Mouse (Mus musculus) CH12F3 (cell line): Measurements from ENCODE around the gene Tada2a.

Experiments used
- in situ Hi-C: fragments of 300-500 bp; cut with MboI; formaldehyde crosslinking; loops from 2 replicates; pipeline ENCODE4 v1.14.3; 2020; ENCODE audit warnings: low sequenced_read_pairs

Gene Tada2a

DNA sequence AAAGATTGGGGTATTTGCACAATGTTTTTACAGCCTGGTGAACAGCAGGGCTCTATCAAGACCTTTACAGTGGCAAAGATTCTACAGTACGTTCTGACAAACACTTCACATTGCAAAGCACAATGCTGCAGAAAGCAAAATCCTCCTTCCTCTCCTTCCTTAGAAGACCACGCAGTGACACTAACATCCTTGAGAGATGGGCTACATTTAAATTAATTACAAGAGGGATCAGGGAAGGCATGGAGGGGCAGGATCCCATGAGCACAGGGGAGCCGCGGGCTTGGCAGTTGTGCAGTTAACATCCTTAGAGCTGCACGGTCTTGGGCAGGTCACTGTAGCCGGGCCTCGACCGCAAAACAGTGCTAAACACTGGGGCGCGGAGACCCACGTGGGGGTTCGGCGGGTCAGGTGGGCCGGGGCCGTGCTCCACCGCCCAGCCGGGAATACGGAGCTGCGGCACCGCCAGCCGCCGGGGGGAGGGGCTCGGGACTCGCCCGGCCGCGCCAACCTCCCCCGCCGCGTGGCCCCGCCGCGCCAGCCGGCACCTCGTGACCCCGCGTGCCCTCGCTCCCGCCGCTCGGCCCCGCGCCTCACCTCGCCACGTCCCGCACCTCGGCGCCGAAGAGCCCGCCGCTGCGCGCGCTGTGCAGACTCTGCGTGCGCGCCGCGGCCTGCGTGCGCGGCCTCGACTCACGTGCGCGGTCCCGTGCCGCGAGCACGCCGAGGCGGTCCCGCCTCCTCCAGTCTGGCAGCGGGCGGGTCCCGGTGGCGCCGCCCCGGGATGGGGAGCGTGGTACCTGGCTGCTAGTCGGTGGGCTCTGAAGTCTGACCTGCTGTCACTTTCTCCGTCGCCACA lies at the start of gene Tada2a, which contains the start of gene Acaca:
TSS of gene Tada2a (minus strand) at position 658 of the 856 bp plus-strand sequence.
TSS of gene Acaca (plus strand) at position 730 of the 856 bp plus-strand sequence.
- in situ Hi-C loops = no loop called here

DNA sequence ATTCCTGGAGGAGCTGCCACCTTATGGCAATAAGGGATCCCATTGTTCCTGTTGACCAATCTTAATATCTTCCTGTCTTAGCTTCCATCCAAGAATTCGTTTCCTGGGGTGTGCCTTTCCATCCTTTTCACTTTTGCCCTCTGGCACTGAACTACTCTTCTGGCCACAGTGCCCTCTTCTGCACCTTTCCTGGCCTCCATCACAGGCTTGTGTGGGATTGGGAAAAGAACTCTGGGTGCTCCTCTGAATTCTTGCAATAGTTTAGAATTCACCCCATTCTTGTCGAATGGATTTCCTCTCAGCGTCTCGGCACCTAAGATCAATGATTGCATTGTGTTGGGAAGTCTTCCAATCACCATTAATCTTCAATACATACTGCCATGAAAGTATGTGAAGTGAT lies 49.2 kb upstream of the Tada2a start:
- in situ Hi-C loops = no loop called here

GRCm38 (mm10) chr11:84172539-84173435 lies 43.4 kb upstream of the Tada2a start:
- in situ Hi-C loops = no loop called here

DNA sequence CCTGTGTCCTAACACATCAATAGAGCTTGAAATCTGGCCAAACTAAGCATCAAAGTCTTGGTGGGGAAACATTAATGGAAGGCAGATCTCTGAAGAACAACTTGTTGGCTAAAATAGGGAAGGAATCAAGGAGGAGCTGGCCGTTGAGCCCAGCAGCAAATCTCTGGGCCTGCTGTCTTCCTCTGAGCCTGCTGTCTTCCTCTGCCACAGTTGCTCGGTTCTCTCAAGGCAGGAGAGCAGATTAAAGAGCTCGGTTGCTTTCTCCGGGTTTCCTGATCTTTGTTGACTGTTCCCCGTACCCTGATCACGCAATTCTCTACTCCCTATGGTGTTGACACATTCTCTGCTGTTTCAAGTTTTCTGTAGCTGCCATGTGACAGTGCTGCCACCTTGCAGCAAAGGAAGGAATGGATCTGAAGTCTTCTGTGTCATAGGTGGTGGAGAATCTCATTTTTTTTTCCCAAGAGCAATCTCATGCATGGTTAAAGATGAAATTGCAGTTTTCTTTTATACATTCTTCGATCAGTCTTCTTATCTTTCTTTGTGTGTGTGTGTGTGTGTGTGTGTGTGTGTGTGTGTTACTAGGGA lies 39.4 kb upstream of the Tada2a start:
- in situ Hi-C loops = no loop called here

GRCm38 (mm10) chr11:84167046-84167526 lies 37.7 kb upstream of the Tada2a start, which contains the start of gene Gm11437:
Gene Gm11437 (minus strand): TSS chr11:84167476.
- in situ Hi-C loops = no loop called here

- in situ Hi-C loops = no loop called here
Observed at GRCm38 (mm10) chr11:84164561-84164960, 35.2 kb upstream of the Tada2a start.

GRCm38 (mm10) chr11:84164123-84164522 lies 34.7 kb upstream of the Tada2a start:
- in situ Hi-C loops = no loop called here

- in situ Hi-C loops = no loop called here
Observed at GRCm38 (mm10) chr11:84156535-84157262, 27.3 kb upstream of the Tada2a start.

DNA sequence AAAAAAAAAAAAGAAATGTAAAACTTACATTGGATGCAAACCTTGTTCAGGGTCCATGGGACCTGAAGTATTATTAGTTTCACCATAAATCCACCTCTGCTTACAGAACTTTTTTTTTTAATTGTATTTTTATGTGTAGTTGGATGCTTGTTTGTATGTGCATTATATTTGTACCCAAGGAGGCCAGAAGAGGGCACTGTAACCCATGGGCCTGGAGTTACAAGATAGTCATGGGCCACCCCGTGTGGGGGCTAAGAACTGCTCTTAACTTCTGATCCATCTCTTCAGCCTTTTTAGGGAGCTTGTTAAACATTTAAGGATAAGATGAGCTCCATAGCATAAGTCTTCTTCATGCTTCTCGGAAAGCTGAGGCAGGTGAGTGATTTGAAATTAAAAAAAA lies 21.5 kb upstream of the Tada2a start:
- in situ Hi-C loops = no loop called here

- in situ Hi-C loops = no loop called here
Observed at GRCm38 (mm10) chr11:84146081-84146480, 16.7 kb upstream of the Tada2a start.

GRCm38 (mm10) chr11:84145201-84145798 lies 15.9 kb upstream of the Tada2a start:
- in situ Hi-C loops = no loop called here

- in situ Hi-C loops = no loop called here
Observed at GRCm38 (mm10) chr11:84141752-84142151, 12.4 kb upstream of the Tada2a start.

DNA sequence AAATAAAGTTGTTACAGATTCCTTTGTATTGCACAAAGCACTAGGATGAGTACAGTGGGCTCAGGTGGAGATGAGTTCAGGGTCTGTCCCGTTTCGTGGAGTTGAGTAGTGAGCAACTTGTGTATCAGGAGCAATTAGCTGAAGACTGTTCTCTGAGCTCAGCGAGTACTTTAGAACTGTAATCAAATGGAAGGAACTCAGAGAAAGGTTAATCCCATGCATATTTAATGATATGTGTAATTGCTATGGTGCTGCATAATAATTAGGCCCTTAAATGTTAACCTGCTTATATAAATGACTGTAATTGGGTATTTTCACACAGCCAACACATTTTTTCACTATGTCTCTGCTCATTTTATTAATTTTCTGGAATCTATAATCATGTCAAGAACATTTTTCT lies 7.1 kb upstream of the Tada2a start:
- in situ Hi-C loops = no loop called here

DNA sequence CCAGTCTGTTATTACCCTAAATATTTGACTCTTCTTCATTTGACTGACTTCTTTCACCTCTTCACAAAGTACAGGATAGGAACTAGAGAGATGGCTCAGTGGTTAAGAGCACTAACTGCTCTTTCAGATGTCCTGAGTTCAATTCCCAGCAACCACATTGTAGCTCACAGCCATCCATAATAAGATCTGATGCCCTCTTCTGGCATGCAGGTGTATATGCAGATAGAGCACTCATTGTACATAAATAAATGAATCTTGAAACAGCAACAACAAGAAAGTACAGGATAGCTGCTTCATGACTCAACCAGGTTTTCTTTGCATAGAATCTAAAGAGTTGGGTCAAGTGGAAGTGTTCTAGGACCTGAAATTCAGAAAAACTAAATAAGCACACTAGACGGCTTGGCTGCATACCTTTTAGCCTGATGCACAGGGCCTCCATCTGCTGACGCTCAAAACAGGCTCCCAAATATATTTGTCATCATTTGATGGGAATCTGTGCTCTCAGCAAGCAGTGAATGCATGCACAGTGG lies 5.0 kb upstream of the Tada2a start:
- in situ Hi-C loops = no loop called here

- in situ Hi-C loops = no loop called here
Observed at GRCm38 (mm10) chr11:84129799-84130185, 392 bp upstream of the Tada2a start.

DNA sequence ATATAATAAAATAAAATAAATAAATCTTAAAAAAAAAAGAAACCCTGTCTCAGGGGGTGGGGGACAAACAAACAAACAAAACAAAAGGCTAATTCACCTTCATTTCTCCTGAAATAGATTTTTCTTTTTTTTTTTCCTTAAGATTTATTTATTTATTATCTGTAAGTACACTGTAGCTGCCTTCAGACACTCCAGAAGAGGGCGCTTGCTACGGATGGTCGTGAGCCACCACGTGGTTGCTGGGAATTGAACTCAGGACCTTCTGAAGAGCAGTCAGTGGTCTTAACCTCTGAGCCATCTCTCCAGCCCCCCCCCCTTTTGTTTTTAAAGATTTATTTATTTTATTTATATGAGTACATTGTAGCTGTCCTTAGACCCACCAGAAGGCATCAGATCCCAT lies 1.4 kb downstream of the Tada2a start:
- in situ Hi-C loops = no loop called here

DNA sequence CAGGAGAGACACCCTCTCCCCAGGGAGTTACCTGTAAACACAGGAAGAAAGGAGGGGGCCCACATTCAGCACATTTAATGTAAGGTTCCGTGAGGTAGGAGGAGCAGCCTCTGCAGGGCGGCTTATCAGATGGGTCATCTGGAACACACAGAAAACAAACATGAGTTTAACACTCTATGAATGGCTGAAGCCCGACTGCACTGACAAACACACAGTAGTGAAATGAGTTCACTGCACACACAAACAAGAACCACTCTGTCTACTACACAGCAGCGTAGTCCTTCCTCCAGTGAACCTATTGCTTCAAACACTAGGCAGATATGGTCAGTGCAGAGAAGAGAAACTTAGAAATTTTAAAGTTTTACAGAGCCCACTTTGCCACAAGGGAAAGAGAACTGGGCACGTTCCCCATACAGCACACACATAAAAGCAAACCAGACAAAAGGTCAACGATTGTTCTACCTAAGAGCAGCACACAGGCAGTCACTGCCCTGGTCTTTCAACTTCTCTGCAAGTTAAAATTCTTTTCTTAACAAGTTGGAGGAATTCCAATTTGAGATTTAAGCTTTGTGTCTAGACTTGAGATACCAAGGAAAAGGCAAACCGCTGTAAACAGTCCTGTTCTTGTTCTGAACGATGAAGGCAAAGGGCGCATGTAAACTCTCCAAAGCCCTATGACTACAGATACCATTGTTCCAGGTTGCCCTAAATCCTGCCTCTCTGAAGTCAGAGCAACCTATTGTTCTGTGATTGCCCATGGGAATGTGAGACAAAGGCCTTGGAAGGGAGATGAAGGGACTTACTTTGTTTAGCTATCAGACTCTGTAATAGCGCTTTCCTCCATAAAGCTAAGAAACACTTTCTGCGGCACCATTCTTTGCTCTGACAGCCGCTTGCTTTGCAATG lies 8.1 kb downstream of the Tada2a start:
- in situ Hi-C loops = no loop called here

DNA sequence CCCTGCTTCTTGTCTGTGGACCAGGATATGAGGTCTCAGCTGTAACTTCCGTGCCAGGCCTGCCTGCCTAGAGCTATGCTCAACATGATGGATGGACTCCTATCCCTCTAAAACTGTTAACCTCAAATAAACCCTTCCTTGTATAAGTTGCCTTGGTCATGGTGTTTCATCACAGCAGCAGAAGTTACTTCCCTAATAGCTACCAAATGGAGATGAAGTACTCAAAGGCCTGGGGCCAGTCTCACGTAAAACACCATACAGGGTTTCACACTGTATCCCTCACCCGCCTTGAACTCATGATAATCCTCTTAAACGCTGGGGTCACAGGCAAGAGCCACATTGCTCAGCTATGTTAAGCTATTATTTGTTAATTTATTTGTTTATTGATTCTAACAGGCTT lies 12.0 kb downstream of the Tada2a start:
- in situ Hi-C loops = no loop called here

DNA sequence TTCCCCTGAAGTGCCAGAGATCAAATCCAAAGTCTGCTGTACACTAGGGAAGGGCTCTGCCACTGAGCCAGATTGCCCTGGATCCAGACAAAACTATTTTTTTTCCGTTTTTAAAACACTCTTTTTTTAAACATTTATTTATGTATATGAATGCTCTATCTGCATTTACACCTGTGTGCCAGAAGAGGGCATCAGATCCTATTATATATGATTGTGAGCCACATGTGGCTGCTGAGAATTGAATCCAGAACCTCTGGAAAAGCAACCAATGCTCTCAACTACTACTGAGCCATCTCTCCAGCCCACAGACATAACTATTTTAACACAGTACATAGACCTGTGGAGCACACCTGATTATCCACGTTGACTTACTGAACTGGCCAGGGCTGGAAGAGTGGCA lies 13.2 kb downstream of the Tada2a start:
- in situ Hi-C loops = no loop called here
